Mouse (Mus musculus) ES-Bruce4 (cell line): ENCODE data around the gene Vipr2. TPM values are rescaled to one million over a fixed set of nuclear protein-coding genes. Genes with fewer than 3 reads are reported as not detected.

ENCODE experiments used
- H3K27ac ChIP-seq: 2 replicates; pipeline ENCODE4 v1.5.1; 2012; ENCODE audit warnings: low read length, inconsistent platforms; ENCODE audit not compliant: insufficient read depth
- H3K27me3 ChIP-seq: 2 replicates; pipeline ENCODE4 v1.6.1; 2012; ENCODE audit warnings: mild to moderate bottlenecking, low read length, inconsistent platforms; ENCODE audit not compliant: control insufficient read depth, poor library complexity, insufficient read depth, severe bottlenecking
- H3K36me3 ChIP-seq: 2 replicates; pipeline ENCODE4 v1.6.1; 2012; ENCODE audit warnings: inconsistent platforms, mild to moderate bottlenecking, low read length, moderate library complexity; ENCODE audit not compliant: control insufficient read depth, poor library complexity, insufficient read depth, severe bottlenecking
- H3K4me1 ChIP-seq: one replicate; pipeline ENCODE4 v1.8.1; 2011; ENCODE audit warnings: low read length; ENCODE audit not compliant: control insufficient read depth, insufficient read depth
- H3K4me3 ChIP-seq: 2 replicates; pipeline ENCODE4 v1.5.1; 2011; ENCODE audit warnings: low read depth, mild to moderate bottlenecking, low read length
- H3K9ac ChIP-seq: 2 replicates; pipeline ENCODE4 v1.6.1; 2012; ENCODE audit warnings: low read depth, mild to moderate bottlenecking, inconsistent platforms; ENCODE audit not compliant: poor library complexity, severe bottlenecking
- H3K9me3 ChIP-seq: replicated peaks from 2 replicates; pipeline ENCODE4 v1.6.1; 2012; ENCODE audit warnings: mild to moderate bottlenecking, low read length, inconsistent platforms; ENCODE audit not compliant: control insufficient read depth, poor library complexity, insufficient read depth, severe bottlenecking
- CTCF ChIP-seq: IDR thresholded peaks from one replicate; pipeline ENCODE4 v1.8.1; 2011; ENCODE audit warnings: low read depth, low read length
- EP300 ChIP-seq: IDR thresholded peaks from 2 replicates; pipeline ENCODE4 v1.6.1; 2011; ENCODE audit warnings: low read depth, low read length; ENCODE audit not compliant: insufficient read depth
- POLR2A ChIP-seq: IDR thresholded peaks from one replicate; pipeline ENCODE4 v1.8.1; 2011; ENCODE audit warnings: low read length; ENCODE audit not compliant: insufficient read depth
- polyA plus RNA-seq: library from polyadenylated mRNA; stranded (reverse); fragments of >200 nt; gene quantifications from 2 replicates; pipeline ENCODE4 v1.2.4, GENCODE M21; 2011; ENCODE audit warnings: low read depth; ENCODE audit not compliant: missing spikeins, insufficient read depth, insufficient read length

Vipr2 gene
- polyA plus RNA-seq, 1 experiment: not detected

- TF ChIP-seq POLR2A (no peak), EP300 (no peak), CTCF (no peak)
- Histone ChIP-seq H3K36me3 (peaks cover 14% of the 10 kb centered on the region), H3K27ac (no peak overlapping the region), H3K9ac (no peak overlapping the region), H3K9me3 (peaks cover 16% of the 10 kb centered on the region), H3K27me3 (no peaks in the 10 kb centered on the region), H3K4me3 (no peak overlapping the region), H3K4me1 (no peaks in the 10 kb centered on the region)
Measured at GRCm38 (mm10) chr12:116063020-116063419, 14.5 kb upstream of the Vipr2 start.

- TF ChIP-seq EP300 (no peak), CTCF (peak; percentile 67)
- H3K27ac ChIP-seq: no peak overlapping the region
- no peak overlapping the region for H3K4me3 ChIP-seq
- H3K27me3 ChIP-seq: no peaks in the 10 kb centered on the region
- no peaks in the 10 kb centered on the region for H3K36me3 ChIP-seq
- no peak overlapping the region for H3K9ac ChIP-seq
- no peaks in the 10 kb centered on the region for H3K4me1 ChIP-seq
- no peaks in the 10 kb centered on the region for H3K9me3 ChIP-seq
Measured at GRCm38 (mm10) chr12:116071023-116071422, 6.5 kb upstream of the Vipr2 start.

DNA sequence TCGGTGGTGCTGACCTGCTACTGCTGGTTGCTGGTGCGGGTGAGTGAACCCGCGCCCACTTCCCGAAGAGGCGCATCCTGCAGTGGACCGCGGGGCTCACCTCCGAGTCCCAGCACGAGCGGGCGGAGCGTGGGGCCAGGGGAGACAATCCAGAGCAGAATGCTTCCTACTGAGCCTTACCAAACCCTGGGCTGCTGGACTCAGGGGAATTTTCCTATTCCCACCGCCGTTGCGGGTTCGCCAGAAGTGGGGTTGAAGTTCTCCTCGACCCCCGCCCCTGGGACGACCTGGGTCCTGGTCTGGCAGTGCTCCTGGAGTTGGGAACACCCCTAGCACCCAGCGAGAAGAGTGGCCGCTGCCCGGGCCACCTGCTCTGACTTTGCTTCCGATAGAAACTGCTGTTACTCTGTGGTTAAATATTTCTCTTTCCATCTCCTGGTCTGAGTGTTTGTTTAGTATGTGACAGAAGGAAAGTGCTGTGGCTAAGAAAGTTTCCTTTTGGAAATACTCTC is 385 bp downstream of the Vipr2 start:
- Histone ChIP-seq H3K4me1 (no peaks in the 10 kb centered on the region), H3K9ac (peak overlapping the region; percentile 19), H3K27me3 (peaks cover 3% of the 10 kb centered on the region; the same call in 1 of the 2 replicates), H3K27ac (no peak overlapping the region), H3K9me3 (no peaks in the 10 kb centered on the region), H3K36me3 (no peaks in the 10 kb centered on the region), H3K4me3 (peak overlapping the region; percentile 66)
- TF ChIP-seq CTCF (no peak), EP300 (no peak), POLR2A (no peak)

GRCm38 (mm10) chr12:116083125-116083524 is 5.6 kb downstream of the Vipr2 start:
- TF ChIP-seq CTCF (no peak), EP300 (no peak), POLR2A (no peak)
- H3K4me3 ChIP-seq: no peak overlapping the region
- H3K36me3 ChIP-seq: no peaks in the 10 kb centered on the region
- H3K9me3 ChIP-seq: no peaks in the 10 kb centered on the region
- no peak overlapping the region for H3K9ac ChIP-seq
- no peak overlapping the region for H3K27ac ChIP-seq
- peaks cover 3% of the 10 kb centered on the region; the same call in 1 of the 2 replicates for H3K27me3 ChIP-seq
- no peaks in the 10 kb centered on the region for H3K4me1 ChIP-seq

GRCm38 (mm10) chr12:116084294-116084693 is 6.8 kb downstream of the Vipr2 start:
- H3K36me3 ChIP-seq: no peaks in the 10 kb centered on the region
- H3K27me3 ChIP-seq: no peaks in the 10 kb centered on the region
- no peak overlapping the region for H3K27ac ChIP-seq
- H3K4me3 ChIP-seq: no peak overlapping the region
- no peak for TF ChIP-seq POLR2A
- TF ChIP-seq CTCF: no peak
- no peak for TF ChIP-seq EP300
- H3K9me3 ChIP-seq: no peaks in the 10 kb centered on the region
- H3K4me1 ChIP-seq: no peaks in the 10 kb centered on the region
- no peak overlapping the region for H3K9ac ChIP-seq

- H3K9me3 ChIP-seq: no peaks in the 10 kb centered on the region
- H3K9ac ChIP-seq: no peak overlapping the region
- no peak overlapping the region for H3K4me3 ChIP-seq
- H3K27me3 ChIP-seq: no peaks in the 10 kb centered on the region
- no peaks in the 10 kb centered on the region for H3K36me3 ChIP-seq
- no peak overlapping the region for H3K27ac ChIP-seq
- TF ChIP-seq POLR2A (no peak), CTCF (no peak), EP300 (no peak)
- H3K4me1 ChIP-seq: no peaks in the 10 kb centered on the region
Measured at GRCm38 (mm10) chr12:116086951-116087600, 9.6 kb downstream of the Vipr2 start.
